Mouse (Mus musculus) megakaryocyte, adult 5-6 weeks (primary cell): ENCODE data around the gene Pbld1. TPM values are rescaled to one million over a fixed set of nuclear protein-coding genes. Genes with fewer than 3 reads are reported as not detected.
"Not testable (repeated sequence)": the region's sequence is repeated elsewhere in the genome, so short reads cannot be mapped to it uniquely, and the experiment has no call there.

Experiments
- ATAC-seq: 2 replicates; pipeline ENCODE4 v1.8.0; 2016; ENCODE audit warnings: mild to moderate bottlenecking, inconsistent platforms; ENCODE audit not compliant: poor library complexity, severe bottlenecking
- total RNA-seq, 2 experiments: library from RNA; stranded (forward) in 1 of 2; stranded (reverse) in 1 of 2; fragments of 153-499, 151-499 nt in 1 of 2; fragments of 221-1000, 200-1000 nt in 1 of 2; gene quantifications; 2 replicates each; pipeline versions ENCODE4 v1.2.3 to v1.2.4; 2015 to 2017

Pbld1 gene
- total RNA-seq, 2 experiments from 2014 or later: 1.7 to 3.8 TPM

GRCm38 (mm10) chr10:63039867-63040628, 19.9 kb upstream of the Pbld1 start:
- ATAC-seq: no peak

GRCm38 (mm10) chr10:63043154-63043553, 16.8 kb upstream of the Pbld1 start:
- no peak for ATAC-seq

- ATAC-seq: 0 out of 2 replicates have a peak, but pooled peaks have one; percentile 45
Observed at GRCm38 (mm10) chr10:63047751-63048150, 12.2 kb upstream of the Pbld1 start.

- no peak for ATAC-seq
Observed at GRCm38 (mm10) chr10:63049106-63049505, 10.9 kb upstream of the Pbld1 start.

DNA sequence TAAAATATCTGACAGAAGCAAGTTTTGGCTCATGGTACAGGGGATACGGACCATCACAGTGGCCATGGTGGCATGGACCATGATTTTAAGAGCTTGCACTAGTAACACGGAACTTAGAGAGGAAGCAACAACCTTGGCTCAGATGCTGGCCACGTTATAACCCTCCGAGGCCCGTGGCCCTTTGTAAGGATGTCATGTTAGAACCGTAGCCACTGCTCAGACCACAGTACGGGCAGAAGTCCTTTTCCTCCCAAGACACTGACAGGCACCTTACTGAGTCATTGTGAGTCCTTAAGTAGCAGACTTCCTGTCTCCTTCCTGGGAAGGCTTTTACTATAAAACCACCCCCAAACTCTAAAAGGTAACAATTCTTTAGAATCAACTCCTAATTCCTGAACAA, 8.7 kb upstream of the Pbld1 start:
- no peak for ATAC-seq

GRCm38 (mm10) chr10:63052011-63052410, 8.0 kb upstream of the Pbld1 start:
- no peak for ATAC-seq

DNA sequence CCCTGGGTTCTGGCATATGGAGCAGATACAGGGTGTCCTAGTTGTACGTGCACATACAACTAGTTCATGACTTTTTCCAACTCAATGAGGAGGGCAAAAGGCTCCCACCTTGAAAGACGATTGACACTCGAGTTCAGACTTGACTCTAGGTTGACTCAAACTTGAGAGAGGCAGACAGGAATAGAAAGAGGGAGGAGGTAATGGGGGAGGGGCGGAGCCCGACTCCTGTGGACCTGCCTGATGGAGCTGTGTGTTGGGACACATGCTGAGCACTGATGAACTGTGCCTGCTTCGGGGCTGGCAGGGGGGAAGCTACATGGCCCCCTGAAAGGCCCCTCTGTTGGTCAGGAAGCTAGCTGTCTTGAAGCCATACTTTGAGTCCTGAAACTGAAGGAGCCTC, 7.0 kb upstream of the Pbld1 start:
- no peak for ATAC-seq

DNA sequence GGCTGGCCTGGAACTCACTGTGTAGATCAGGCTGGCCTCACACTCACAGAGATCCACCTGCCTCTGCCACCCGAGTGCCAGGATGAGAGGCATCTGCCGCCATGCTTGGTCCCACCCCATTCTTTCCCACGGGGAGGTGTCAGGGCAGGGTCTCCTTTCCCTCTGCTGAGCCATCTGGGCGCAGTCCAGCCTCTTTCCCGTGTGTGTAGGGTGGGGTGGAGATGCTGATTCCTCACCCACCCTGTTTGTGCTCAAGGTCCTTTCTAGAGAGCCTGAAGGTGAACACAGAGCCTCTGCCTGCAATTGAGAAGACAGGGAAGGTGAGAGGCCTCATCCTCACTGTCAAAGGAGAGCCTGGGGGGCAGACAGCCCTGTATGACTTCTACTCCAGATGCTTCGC, 5.9 kb upstream of the Pbld1 start:
- ATAC-seq: not testable (repeated sequence)

DNA sequence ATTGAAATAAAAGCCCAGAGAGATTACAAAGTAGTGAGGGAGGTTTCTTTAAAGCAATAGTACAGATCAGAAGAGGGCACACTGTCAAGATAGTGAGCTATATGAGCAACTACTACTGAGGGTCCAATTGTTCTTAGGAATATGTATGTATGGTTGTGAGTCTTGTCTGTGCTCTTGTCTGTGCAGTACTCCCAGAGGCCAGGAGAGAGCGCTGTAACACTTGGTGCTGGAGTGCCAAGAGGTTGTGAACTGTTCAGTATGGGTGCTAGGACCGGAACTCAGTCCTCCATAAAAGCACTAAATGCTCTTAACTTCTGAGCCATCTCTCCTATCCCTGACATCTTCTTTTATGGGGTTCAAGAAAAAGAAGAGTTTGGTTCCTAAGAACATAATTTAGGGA, 5.4 kb upstream of the Pbld1 start:
- no peak for ATAC-seq

- no peak for ATAC-seq
Observed at GRCm38 (mm10) chr10:63056966-63057750, 2.8 kb upstream of the Pbld1 start.

- peak; percentile 45 for ATAC-seq
Observed at GRCm38 (mm10) chr10:63060406-63060805, 444 bp downstream of the Pbld1 start.

DNA sequence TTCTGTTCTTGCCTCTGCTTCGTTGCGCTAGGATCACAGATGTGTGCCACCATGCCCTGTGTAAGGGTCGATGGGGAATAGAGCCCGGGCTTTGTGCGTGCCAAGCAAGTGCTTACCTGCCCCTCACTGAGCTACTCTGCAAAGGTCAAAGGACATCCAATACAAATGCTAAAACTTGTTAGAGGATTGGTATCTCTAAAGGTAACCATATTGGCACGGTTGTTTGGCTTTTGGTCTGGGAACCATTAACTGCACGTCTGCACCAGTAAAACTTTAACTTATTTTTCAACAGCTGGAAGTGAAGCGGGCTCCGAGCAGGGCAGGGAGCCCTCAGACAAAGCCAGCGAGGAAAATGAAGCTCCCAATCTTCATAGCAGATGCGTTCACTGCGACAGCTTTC, 1.3 kb downstream of the Pbld1 start:
- no peak for ATAC-seq

DNA sequence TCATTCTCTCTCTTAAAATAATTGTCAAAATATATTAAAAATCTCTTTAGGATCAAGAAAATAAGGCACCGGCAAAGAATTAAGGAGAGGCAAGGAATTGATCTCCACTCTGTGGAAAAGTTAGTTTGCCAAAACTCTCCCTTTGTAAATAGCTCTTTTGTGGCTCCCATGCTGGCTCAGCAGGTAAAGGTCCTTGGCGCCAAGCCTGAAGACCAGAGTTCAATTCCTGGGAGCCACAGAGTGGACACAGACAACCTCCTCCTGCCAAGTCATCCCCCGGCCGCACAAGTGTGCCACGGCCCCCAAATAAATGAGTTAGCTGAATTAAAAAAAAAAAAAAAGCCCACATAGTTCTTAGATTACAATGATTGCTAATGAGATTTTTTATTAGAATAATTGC, 2.7 kb downstream of the Pbld1 start:
- no peak for ATAC-seq

DNA sequence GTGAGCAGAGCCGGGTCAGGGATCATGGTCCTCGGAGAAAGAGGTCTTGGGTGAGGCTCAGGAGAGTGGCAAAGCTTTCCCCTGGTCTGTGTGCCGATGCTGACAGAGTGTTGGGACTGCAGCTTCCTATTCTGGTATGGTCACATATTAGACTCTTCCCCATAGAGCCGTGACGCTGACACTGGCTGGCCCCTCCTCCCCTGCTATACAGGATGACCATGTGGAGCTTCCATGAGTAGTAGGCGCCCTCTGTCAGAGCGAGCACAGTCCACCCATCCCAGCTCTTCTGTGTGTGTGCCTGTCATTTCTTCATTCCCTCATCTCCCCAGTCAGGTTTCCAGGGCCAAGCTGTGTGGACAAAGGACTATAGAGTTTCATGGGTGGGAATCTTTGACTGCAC, 3.4 kb downstream of the Pbld1 start:
- no peak for ATAC-seq

GRCm38 (mm10) chr10:63064516-63064915, 4.6 kb downstream of the Pbld1 start:
- ATAC-seq: no peak

DNA sequence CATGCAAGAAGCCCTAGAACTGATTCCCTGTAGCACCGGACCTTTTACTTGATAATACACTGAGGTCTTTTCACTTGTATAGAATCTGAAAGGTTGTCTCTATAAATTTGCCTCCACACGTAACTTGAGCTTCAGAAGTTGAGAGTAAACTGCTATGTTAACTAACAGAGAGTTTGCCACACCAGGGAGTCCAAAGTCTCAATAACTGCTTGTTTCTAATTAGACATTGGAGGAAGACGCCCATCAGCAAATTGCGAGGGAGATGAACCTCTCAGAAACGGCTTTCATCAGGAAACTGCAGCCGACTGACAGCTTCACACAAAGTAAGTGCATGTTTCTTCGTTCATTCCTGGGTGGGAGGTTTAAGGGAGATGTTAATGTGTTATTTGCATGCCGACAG, 5.6 kb downstream of the Pbld1 start:
- no peak for ATAC-seq

DNA sequence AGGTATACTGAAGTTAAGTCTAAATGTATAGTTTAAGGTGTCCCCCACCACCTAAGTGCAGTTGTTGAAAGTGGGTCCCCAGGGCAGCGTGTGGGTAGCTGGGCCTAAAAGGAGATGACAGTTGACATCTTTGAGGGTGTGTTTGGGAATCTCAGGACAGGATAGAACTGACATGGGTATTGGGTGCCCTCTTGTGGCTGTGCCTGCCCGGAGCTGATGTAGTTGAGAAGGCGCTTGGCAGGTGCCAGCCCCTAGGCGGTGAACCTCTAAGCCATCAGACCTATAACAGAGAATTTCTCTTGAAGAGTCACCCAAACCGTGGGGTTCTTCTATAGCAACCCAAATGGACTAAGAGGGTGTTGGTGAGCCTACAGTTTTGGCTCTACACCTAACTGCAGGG, 6.0 kb downstream of the Pbld1 start:
- peak; percentile 82 for ATAC-seq

- ATAC-seq: no peak
Observed at GRCm38 (mm10) chr10:63086304-63086703, 26.3 kb downstream of the Pbld1 start.

GRCm38 (mm10) chr10:63089103-63089757, 29.3 kb downstream of the Pbld1 start:
- ATAC-seq: no peak

- no peak for ATAC-seq
Observed at GRCm38 (mm10) chr10:63089758-63090571, 30.0 kb downstream of the Pbld1 start.

GRCm38 (mm10) chr10:63091915-63092314, 32.0 kb downstream of the Pbld1 start:
- no peak for ATAC-seq
